Mouse (Mus musculus) neural tube, embryonic 15.5 days (tissue): Measurements from ENCODE around the gene Dnajb14. TPM values are rescaled to one million over a fixed set of nuclear protein-coding genes. Genes with fewer than 3 reads are reported as not detected.
"Not testable (repeated sequence)": the region's sequence is repeated elsewhere in the genome, so short reads cannot be mapped to it uniquely, and the experiment has no call there.

Source experiments
- ATAC-seq: fragments of 200-750 bp; cut with Nextera tagmentation; 2 replicates; pipeline ENCODE4 v1.8.0; 2017; ENCODE audit warnings: mild to moderate bottlenecking, moderate TSS enrichment, moderate library complexity; ENCODE audit not compliant: low FRiP score
- H3K27ac ChIP-seq: fragments of 300-500 bp; sonication (generic); replicated peaks from 2 replicates; pipeline ENCODE4 v1.5.1; 2015; ENCODE audit warnings: mild to moderate bottlenecking, inconsistent platforms
- H3K27me3 ChIP-seq: fragments of 300-500 bp; sonication (generic); replicated peaks from 2 replicates; pipeline ENCODE4 v1.6.1; 2015; ENCODE audit warnings: inconsistent platforms
- H3K36me3 ChIP-seq: fragments of 300-500 bp; sonication (generic); 2 replicates; pipeline ENCODE4 v1.6.1; 2015; ENCODE audit warnings: inconsistent platforms
- H3K4me1 ChIP-seq: fragments of 300-500 bp; sonication (generic); 2 replicates; pipeline ENCODE4 v1.6.1; 2015; ENCODE audit warnings: inconsistent platforms
- H3K4me2 ChIP-seq: fragments of 300-500 bp; sonication (generic); 2 replicates; pipeline ENCODE4 v1.6.1; 2015; ENCODE audit warnings: inconsistent platforms, mild to moderate bottlenecking, moderate library complexity
- H3K4me3 ChIP-seq: fragments of 300-500 bp; sonication (generic); replicated peaks from 2 replicates; pipeline ENCODE4 v1.5.1; 2015; ENCODE audit warnings: mild to moderate bottlenecking, inconsistent platforms
- H3K9ac ChIP-seq: fragments of 300-500 bp; sonication (generic); replicated peaks from 2 replicates; pipeline ENCODE4 v1.6.1; 2015; ENCODE audit warnings: mild to moderate bottlenecking, inconsistent platforms
- H3K9me3 ChIP-seq: fragments of 300-500 bp; sonication (generic); replicated peaks from 2 replicates; pipeline ENCODE4 v1.6.1; 2016; ENCODE audit warnings: inconsistent platforms
- WGBS: fragments of 180-500 bp; shearing (Covaris S2); methylation state at CpG from one replicate; pipeline ENCODE4 v1.1.7; 2015; ENCODE audit warnings: mixed read lengths; 5-methylcytosine and 5-hydroxymethylcytosine counted together
- polyA plus RNA-seq: library from polyadenylated mRNA; unstranded; fragments of >200 nt; fragmentation: Nextera tagmentation; extraction: Ambion mirVana; gene quantifications from 2 replicates; pipeline ENCODE4 v1.2.1, GENCODE M21; 2015

Dnajb14 gene
- polyA plus RNA-seq, 1 experiment from 2014 or later, result 17.8 TPM

GRCm38 (mm10) chr3:137846552-137846951, 20.9 kb upstream of the Dnajb14 start:
- no peak overlapping the region for H3K9ac ChIP-seq
- H3K4me2 ChIP-seq, result no peak overlapping the region
- no peaks in the 10 kb centered on the region for H3K27me3 ChIP-seq
- H3K9me3 ChIP-seq, result no peaks in the 10 kb centered on the region
- ATAC-seq, result no peak
- WGBS, result 79% methylated on average over 5 of the region's 5 CpGs
- no peaks in the 10 kb centered on the region for H3K36me3 ChIP-seq
- H3K4me1 ChIP-seq, result no peaks in the 10 kb centered on the region
- no peak overlapping the region for H3K27ac ChIP-seq
- no peak overlapping the region for H3K4me3 ChIP-seq

- no peak overlapping the region for H3K4me2 ChIP-seq
- no peak overlapping the region for H3K4me3 ChIP-seq
- H3K27ac ChIP-seq, result no peak overlapping the region
- H3K36me3 ChIP-seq, result no peaks in the 10 kb centered on the region
- ATAC-seq, result no peak
- 93% methylated on average over 9 of the region's 9 CpGs for WGBS
- no peaks in the 10 kb centered on the region for H3K27me3 ChIP-seq
- no peaks in the 10 kb centered on the region for H3K4me1 ChIP-seq
- H3K9ac ChIP-seq, result no peak overlapping the region
- H3K9me3 ChIP-seq, result no peaks in the 10 kb centered on the region
These were observed 19.1 kb upstream of the Dnajb14 start for GRCm38 (mm10) chr3:137848354-137848753.

- no peaks in the 10 kb centered on the region for H3K36me3 ChIP-seq
- H3K9ac ChIP-seq, result no peak overlapping the region
- H3K4me2 ChIP-seq, result no peak overlapping the region
- no peaks in the 10 kb centered on the region for H3K9me3 ChIP-seq
- H3K4me1 ChIP-seq, result no peaks in the 10 kb centered on the region
- WGBS, result 89% methylated on average over 5 of the region's 5 CpGs
- no peak overlapping the region for H3K4me3 ChIP-seq
- no peak overlapping the region for H3K27ac ChIP-seq
- no peak for ATAC-seq
- H3K27me3 ChIP-seq, result no peaks in the 10 kb centered on the region
These were observed 17.8 kb upstream of the Dnajb14 start for GRCm38 (mm10) chr3:137849697-137850096.

GRCm38 (mm10) chr3:137851196-137851595, 16.3 kb upstream of the Dnajb14 start:
- Histone ChIP-seq H3K4me3 (no peak overlapping the region), H3K36me3 (no peaks in the 10 kb centered on the region), H3K4me2 (no peak overlapping the region), H3K27me3 (no peaks in the 10 kb centered on the region), H3K4me1 (no peaks in the 10 kb centered on the region), H3K9ac (no peak overlapping the region), H3K9me3 (no peaks in the 10 kb centered on the region), H3K27ac (no peak overlapping the region)
- no peak for ATAC-seq
- 91% methylated on average over 2 of the region's 2 CpGs for WGBS

- H3K4me3 ChIP-seq, H3K9me3 ChIP-seq, H3K4me1 ChIP-seq, H3K27ac ChIP-seq, H3K4me2 ChIP-seq, ATAC-seq, H3K27me3 ChIP-seq, H3K9ac ChIP-seq, H3K36me3 ChIP-seq: not testable (repeated sequence)
- WGBS, result 93% methylated on average over 1 of the region's 1 CpGs
These were observed 14.5 kb upstream of the Dnajb14 start for GRCm38 (mm10) chr3:137853011-137853410.

- WGBS, result 87% methylated on average over 3 of the region's 3 CpGs
- ATAC-seq, result no peak
- H3K4me2 ChIP-seq, result no peak overlapping the region
- H3K27me3 ChIP-seq, result no peaks in the 10 kb centered on the region
- H3K36me3 ChIP-seq, result no peaks in the 10 kb centered on the region
- no peak overlapping the region for H3K27ac ChIP-seq
- no peaks in the 10 kb centered on the region for H3K4me1 ChIP-seq
- no peak overlapping the region for H3K4me3 ChIP-seq
- H3K9ac ChIP-seq, result no peak overlapping the region
- no peaks in the 10 kb centered on the region for H3K9me3 ChIP-seq
These were observed 12.1 kb upstream of the Dnajb14 start for GRCm38 (mm10) chr3:137855328-137855727.

GRCm38 (mm10) chr3:137856061-137856460, 11.4 kb upstream of the Dnajb14 start:
- no peaks in the 10 kb centered on the region for H3K9me3 ChIP-seq
- no peak overlapping the region for H3K27ac ChIP-seq
- H3K9ac ChIP-seq, result no peak overlapping the region
- H3K4me1 ChIP-seq, result no peaks in the 10 kb centered on the region
- H3K27me3 ChIP-seq, result no peaks in the 10 kb centered on the region
- no peak overlapping the region for H3K4me3 ChIP-seq
- WGBS, result 76% methylated on average over 7 of the region's 7 CpGs
- ATAC-seq, result no peak
- no peaks in the 10 kb centered on the region for H3K36me3 ChIP-seq
- H3K4me2 ChIP-seq, result no peak overlapping the region

GRCm38 (mm10) chr3:137860394-137861170, 6.9 kb upstream of the Dnajb14 start:
- Histone ChIP-seq H3K4me1 (peaks cover 6% of the 10 kb centered on the region; the same call in 1 of the 2 replicates), H3K4me3 (no peak overlapping the region), H3K9me3 (no peaks in the 10 kb centered on the region), H3K27me3 (no peaks in the 10 kb centered on the region), H3K9ac (no peak overlapping the region), H3K4me2 (no peak overlapping the region), H3K36me3 (no peaks in the 10 kb centered on the region), H3K27ac (no peak overlapping the region)
- no peak for ATAC-seq
- 79% methylated on average over 8 of the region's 8 CpGs for WGBS

- Histone ChIP-seq H3K4me3 (no peak overlapping the region), H3K9ac (no peak overlapping the region), H3K4me1 (peaks cover 11% of the 10 kb centered on the region), H3K4me2 (no peak overlapping the region), H3K36me3 (no peaks in the 10 kb centered on the region), H3K27ac (no peak overlapping the region), H3K27me3 (no peaks in the 10 kb centered on the region), H3K9me3 (no peaks in the 10 kb centered on the region)
- WGBS, result 85% methylated on average over 4 of the region's 4 CpGs
- ATAC-seq, result no peak
These were observed 6.0 kb upstream of the Dnajb14 start for GRCm38 (mm10) chr3:137861436-137861835.

- no peaks in the 10 kb centered on the region for H3K27me3 ChIP-seq
- H3K4me1 ChIP-seq, result peaks cover 18% of the 10 kb centered on the region
- H3K9me3 ChIP-seq, result no peaks in the 10 kb centered on the region
- H3K27ac ChIP-seq, result no peak overlapping the region
- no peak overlapping the region for H3K4me2 ChIP-seq
- 95% methylated on average over 3 of the region's 3 CpGs for WGBS
- H3K36me3 ChIP-seq, result no peaks in the 10 kb centered on the region
- H3K9ac ChIP-seq, result no peak overlapping the region
- no peak overlapping the region for H3K4me3 ChIP-seq
- no peak for ATAC-seq
These were observed 4.9 kb upstream of the Dnajb14 start for GRCm38 (mm10) chr3:137862600-137862999.

- H3K4me3 ChIP-seq, result peak overlapping the region; percentile 80
- 32% methylated on average over 22 of the region's 22 CpGs for WGBS
- peak overlapping the region; percentile 97 for H3K27ac ChIP-seq
- ATAC-seq, result no peak; the same call in 1 of the 2 replicates
- no peaks in the 10 kb centered on the region for H3K27me3 ChIP-seq
- H3K9ac ChIP-seq, result peak overlapping the region; percentile 66
- H3K4me2 ChIP-seq, result peak overlapping the region; percentile 64
- H3K9me3 ChIP-seq, result no peaks in the 10 kb centered on the region
- H3K36me3 ChIP-seq, result no peaks in the 10 kb centered on the region
- H3K4me1 ChIP-seq, result peaks cover 21% of the 10 kb centered on the region
These were observed 3.9 kb upstream of the Dnajb14 start for GRCm38 (mm10) chr3:137863330-137864123.
